13 mouse cellular contexts compared by ENCODE assay signal in genomic region chr13:73683682-73684081, GRCm38 (mm10). TPM values are rescaled to one million over a fixed set of nuclear protein-coding genes. Genes with fewer than 3 reads are reported as not detected.
DNase-seq lines count a peak whose midpoint lies in the region; ATAC-seq lines count a peak whose summit lies in the region.
"Had no signal": no experiment of that assay in that cellular context is flagged by ENCODE, and none has a peak within 500 bp of the region (broad histone marks: within the 10 kb centered on the region; RNA-seq: fewer than 3 reads in every experiment).

No protein-coding gene starts in this region.

- DNase-seq in heart, adult 18-20 months, result peak; percentile 55 to 59
- peak; percentile 66 for DNase-seq in 416B (ENCODE audit: low read depth)
- peak; percentile 90 for DNase-seq in fibroblast of lung, adult 2 months (ENCODE audit: low read depth)
- DNase-seq in left cerebral cortex, postnatal 36 days (ENCODE audit: low spot score in 2 of 2), result peak; percentile 18 to 25
- no peak for DNase-seq in midbrain, embryonic 14.5 days
- DNase-seq: cerebellum, adult 11-12 months; liver, postnatal 0 days had no signal

- H3K27ac ChIP-seq in heart, embryonic 11.5 days (ENCODE audit: low read depth, low read length), result no peak overlapping the region
- H3K27ac ChIP-seq in midbrain, embryonic 14.5 days (replicated peaks; ENCODE audit: low read depth, low read length), result no peak overlapping the region
- H3K27ac ChIP-seq in intestine, embryonic 15.5 days, result no peak overlapping the region
- H3K27ac ChIP-seq: forebrain, embryonic 13.5 days had no signal

- H3K4me2 ChIP-seq in heart, embryonic 11.5 days, result no peak overlapping the region
- no peak overlapping the region for H3K4me2 ChIP-seq in midbrain, embryonic 14.5 days (ENCODE audit: low read length)
- H3K4me2 ChIP-seq in intestine, embryonic 15.5 days (replicated peaks), result no peak overlapping the region
- H3K4me2 ChIP-seq: forebrain, embryonic 13.5 days had no signal

- 80% methylated on average over 11 of the region's 11 CpGs for WGBS in heart, embryonic 11.5 days (ENCODE audit: insufficient replicate concordance)
- WGBS in midbrain, embryonic 14.5 days, result 86% methylated on average over 11 of the region's 11 CpGs
- WGBS in intestine, embryonic 15.5 days, result 88% methylated on average over 11 of the region's 11 CpGs

- H3K9me3 ChIP-seq in heart, embryonic 11.5 days (replicated peaks; ENCODE audit: control insufficient read depth, low read length), result no peaks in the 10 kb centered on the region
- H3K9me3 ChIP-seq in midbrain, embryonic 14.5 days (ENCODE audit: control insufficient read depth, low read length), result no peaks in the 10 kb centered on the region
- H3K9me3 ChIP-seq in intestine, embryonic 15.5 days, result no peaks in the 10 kb centered on the region
- H3K9me3 ChIP-seq: forebrain, embryonic 13.5 days had no signal

- H3K36me3 ChIP-seq in heart, embryonic 11.5 days (ENCODE audit: control insufficient read depth, insufficient read depth, low read length), result no peaks in the 10 kb centered on the region
- H3K36me3 ChIP-seq in midbrain, embryonic 14.5 days (ENCODE audit: control insufficient read depth, insufficient read depth, low read length), result no peaks in the 10 kb centered on the region
- H3K36me3 ChIP-seq in intestine, embryonic 15.5 days, result no peaks in the 10 kb centered on the region

- intact Hi-C loops in left cerebral cortex, postnatal 36 days (cut with DNase I), result no loop called here

- H3K9ac ChIP-seq in heart, embryonic 11.5 days (ENCODE audit: low read depth, low read length), result no peak overlapping the region
- no peak overlapping the region for H3K9ac ChIP-seq in midbrain, embryonic 14.5 days (replicated peaks; ENCODE audit: low read length)
- no peak overlapping the region for H3K9ac ChIP-seq in intestine, embryonic 15.5 days
- H3K9ac ChIP-seq: forebrain, embryonic 13.5 days; liver, postnatal 0 days had no signal

- no peak overlapping the region for H3K4me3 ChIP-seq in heart, embryonic 11.5 days (ENCODE audit: low read depth, low read length)
- H3K4me3 ChIP-seq in midbrain, embryonic 14.5 days (replicated peaks; ENCODE audit: low read depth, low read length), result no peak overlapping the region
- no peak overlapping the region for H3K4me3 ChIP-seq in intestine, embryonic 15.5 days (replicated peaks)
- H3K4me3 ChIP-seq: forebrain, embryonic 13.5 days had no signal

- no peaks in the 10 kb centered on the region for H3K4me1 ChIP-seq in heart, embryonic 11.5 days (ENCODE audit: control insufficient read depth, insufficient read depth, low read length)
- no peaks in the 10 kb centered on the region for H3K4me1 ChIP-seq in midbrain, embryonic 14.5 days (ENCODE audit: control insufficient read depth, insufficient read depth, low read length)
- 0 out of 2 replicates have a peak, but pooled peaks cover 5% of the 10 kb centered on the region for H3K4me1 ChIP-seq in intestine, embryonic 15.5 days (replicated peaks)
- H3K4me1 ChIP-seq: forebrain, embryonic 13.5 days had no signal

- ATAC-seq in heart, embryonic 11.5 days (replicated peaks; ENCODE audit: insufficient number of reproducible peaks, low FRiP score, low TSS enrichment), result no peak
- ATAC-seq in midbrain, embryonic 14.5 days (ENCODE audit: low FRiP score, low TSS enrichment), result no peak
- no peak for ATAC-seq in megakaryocyte-erythroid progenitor cell, adult 5-6 weeks (replicated peaks; ENCODE audit: low FRiP score, low TSS enrichment, poor library complexity, severe bottlenecking)
- ATAC-seq in intestine, embryonic 15.5 days, result no peak
- ATAC-seq: forebrain, embryonic 13.5 days; inflammation-experienced regulatory T-cells, adult 6 months; liver, postnatal 0 days had no signal

- no peaks in the 10 kb centered on the region for H3K27me3 ChIP-seq in heart, embryonic 11.5 days (ENCODE audit: control insufficient read depth, insufficient read depth, low read length)
- H3K27me3 ChIP-seq in midbrain, embryonic 14.5 days (ENCODE audit: control insufficient read depth, insufficient read depth, low read length), result no peaks in the 10 kb centered on the region
- H3K27me3 ChIP-seq in intestine, embryonic 15.5 days (replicated peaks), result no peaks in the 10 kb centered on the region
- H3K27me3 ChIP-seq: forebrain, embryonic 13.5 days had no signal

RNA-seq across cellular contexts. Expression of gene Slc6a18, which starts 5.9 kb away (rescaled TPM):
- total RNA-seq in heart, adult 18-20 months (2021), result not detected
- not detected in 2 replicates for polyA plus RNA-seq in heart, embryonic 11.5 days (2014; fragmentation: Nextera tagmentation; extraction: Ambion mirVana)
- not detected for total RNA-seq in left cerebral cortex, postnatal 36 days (2021)
- not detected in 2 replicates for polyA plus RNA-seq in midbrain, embryonic 14.5 days (2014; fragmentation: Nextera tagmentation; extraction: Ambion mirVana)
- not detected in 2 replicates for total RNA-seq in megakaryocyte-erythroid progenitor cell, adult 5-6 weeks (2014; fragmentation: Nextera tagmentation)
- not detected in 2 replicates for total RNA-seq in megakaryocyte-erythroid progenitor cell, adult 5-6 weeks (2017)
- polyA plus RNA-seq in intestine, embryonic 15.5 days (2015; fragmentation: Nextera tagmentation; extraction: Ambion mirVana), result not detected in 2 replicates
- total RNA-seq: MEL had no signal
- polyA plus RNA-seq: forebrain, embryonic 13.5 days; inflammation-experienced regulatory T-cells, adult 6 months; liver, postnatal 0 days had no signal

RNA-seq across cellular contexts. Expression of gene Slc6a19, which starts 21.0 kb away (rescaled TPM):
- total RNA-seq in heart, adult 18-20 months (2021), result under 1 TPM in 1 of 2 experiments, not detected in 1; 0.28 TPM
- not detected in 2 replicates for polyA plus RNA-seq in heart, embryonic 11.5 days (2014; fragmentation: Nextera tagmentation; extraction: Ambion mirVana)
- under 1 TPM in 1 of 2 experiments, not detected in 1; 0.15 TPM for total RNA-seq in left cerebral cortex, postnatal 36 days (2021)
- 0.18 and 0.19 TPM in 2 replicates for polyA plus RNA-seq in midbrain, embryonic 14.5 days (2014; fragmentation: Nextera tagmentation; extraction: Ambion mirVana)
- total RNA-seq in megakaryocyte-erythroid progenitor cell, adult 5-6 weeks (2014; fragmentation: Nextera tagmentation), result 2.0 and 5.1 TPM in 2 replicates
- not detected in 2 replicates for total RNA-seq in megakaryocyte-erythroid progenitor cell, adult 5-6 weeks (2017)
- polyA plus RNA-seq in intestine, embryonic 15.5 days (2015; fragmentation: Nextera tagmentation; extraction: Ambion mirVana), result 10.4 and 13.2 TPM in 2 replicates
- total RNA-seq: MEL had no signal
- polyA plus RNA-seq: inflammation-experienced regulatory T-cells, adult 6 months had no signal

RNA-seq across cellular contexts. Expression of gene Slc12a7, which starts 49.2 kb away (rescaled TPM):
- 100 to 1,000 TPM; 189 to 209 TPM for total RNA-seq in heart, adult 18-20 months (2021)
- polyA plus RNA-seq in heart, embryonic 11.5 days (2014; fragmentation: Nextera tagmentation; extraction: Ambion mirVana), result 32.7 and 40.0 TPM in 2 replicates
- 1 to 10 TPM; 3.6 to 3.8 TPM for total RNA-seq in left cerebral cortex, postnatal 36 days (2021)
- 7.0 and 12.6 TPM in 2 replicates for polyA plus RNA-seq in midbrain, embryonic 14.5 days (2014; fragmentation: Nextera tagmentation; extraction: Ambion mirVana)
- total RNA-seq in megakaryocyte-erythroid progenitor cell, adult 5-6 weeks (2014; fragmentation: Nextera tagmentation), result 13.3 and 15.4 TPM in 2 replicates
- total RNA-seq in megakaryocyte-erythroid progenitor cell, adult 5-6 weeks (2017), result 2.2 and 3.5 TPM in 2 replicates
- 25.3 and 27.4 TPM in 2 replicates for polyA plus RNA-seq in intestine, embryonic 15.5 days (2015; fragmentation: Nextera tagmentation; extraction: Ambion mirVana)

RNA-seq across cellular contexts. Expression of gene Tert, which starts 57.0 kb away (rescaled TPM):
- total RNA-seq in heart, adult 18-20 months (2021), result under 1 TPM in 1 of 2 experiments, not detected in 1; 0.15 TPM
- polyA plus RNA-seq in heart, embryonic 11.5 days (2014; fragmentation: Nextera tagmentation; extraction: Ambion mirVana), result 2.3 and 3.5 TPM in 2 replicates
- total RNA-seq in left cerebral cortex, postnatal 36 days (2021), result 1 to 10 TPM; 2.2 to 3.1 TPM
- polyA plus RNA-seq in midbrain, embryonic 14.5 days (2014; fragmentation: Nextera tagmentation; extraction: Ambion mirVana), result 4.0 and 4.2 TPM in 2 replicates
- total RNA-seq in megakaryocyte-erythroid progenitor cell, adult 5-6 weeks (2014; fragmentation: Nextera tagmentation), result 3.2 TPM in 1 of 2 replicates, not detected in the other
- total RNA-seq in megakaryocyte-erythroid progenitor cell, adult 5-6 weeks (2017), result 0.53 and 6.0 TPM in 2 replicates
- polyA plus RNA-seq in intestine, embryonic 15.5 days (2015; fragmentation: Nextera tagmentation; extraction: Ambion mirVana), result 5.1 and 5.7 TPM in 2 replicates

Comparison
In these comparisons a context has a peak if more than half of its experiments do, and no peak if none do; other contexts are left out.
1. RNA of gene Slc12a7, which starts 49.2 kb away (total RNA-seq): 189 to 209 TPM in heart, adult 18-20 months; 2.2 to 15.4 TPM in megakaryocyte-erythroid progenitor cell, adult 5-6 weeks and 3.6 to 3.8 TPM in left cerebral cortex, postnatal 36 days; every median in the first group is over 10 times any median in the second.